Mouse (Mus musculus): ENCODE results near the gene C1qtnf6.

DNA sequence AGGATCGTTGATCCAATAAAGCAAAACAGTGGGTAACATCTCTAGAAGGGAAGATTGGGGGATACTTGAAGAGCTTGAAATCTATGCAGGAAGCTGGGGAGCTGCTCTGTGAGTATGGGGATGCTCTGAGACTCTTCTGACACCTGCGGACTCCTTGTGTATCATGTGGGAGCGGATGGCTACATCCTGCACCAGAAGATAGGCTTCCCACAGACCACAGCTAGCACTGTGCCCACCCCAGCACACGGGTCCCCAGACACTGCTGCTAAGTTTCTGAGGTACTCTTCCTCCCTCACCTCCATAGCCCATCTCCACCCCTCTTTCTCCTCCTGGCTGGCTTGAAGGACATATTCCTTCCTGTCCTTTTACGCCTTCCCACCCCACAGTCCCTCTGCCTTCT, 39.0 kb upstream of the C1qtnf6 start:
- TF ChIP-seq CTCF (IDR thresholded peaks at IDR 0.05; ENCODE audit: low read depth, low read length) (no peak), GATA1 (IDR thresholded peaks at IDR 0.05; ENCODE audit: borderline replicate concordance, low read length) (no peak), TAL1 (conservative IDR thresholded peaks at IDR 0.05; ENCODE audit: low read depth, low read length) (no peak), POLR2AphosphoS5 (IDR thresholded peaks at IDR 0.05; ENCODE audit: insufficient replicate concordance, low read depth, low read length) (no peak)

Measured in G1E (cell line).